Mouse (Mus musculus): ENCODE results near the gene Itih5.

- no peak for TF ChIP-seq CTCF (IDR thresholded peaks at IDR 0.05; ENCODE audit: low read depth)
- no peak for TF ChIP-seq EP300 (IDR thresholded peaks at IDR 0.05; ENCODE audit: low read depth)
Measured at GRCm38 (mm10) chr2:10215876-10216565, 62.6 kb downstream of the Itih5 start.

All from liver, postnatal 0 days (tissue).